ENCODE assay signal across 22 mouse cellular contexts in genomic region chr3:66101809-66102598, GRCm38 (mm10).
A peak's percentile ranks its signal among the peaks of the same experiment; 100 is the strongest.
DNase-seq lines count a peak whose midpoint lies in the region; ATAC-seq and TF ChIP-seq lines count a peak whose summit lies in the region.
"Had no signal": no experiment of that assay in that cellular context is flagged by ENCODE, and none has a peak within 500 bp of the region (broad histone marks: within the 10 kb centered on the region; RNA-seq: fewer than 3 reads in every experiment).

No protein-coding gene starts in this region.

- H3K9ac ChIP-seq in forebrain, embryonic 15.5 days (replicated peaks): no peak overlapping the region
- H3K9ac ChIP-seq in hindbrain, postnatal 0 days (replicated peaks; ENCODE audit: low read length): no peak overlapping the region
- no peak overlapping the region for H3K9ac ChIP-seq in midbrain, postnatal 0 days (replicated peaks; ENCODE audit: low read length, poor library complexity, severe bottlenecking)
- H3K9ac ChIP-seq: heart, embryonic 12.5 days; kidney, embryonic 15.5 days had no signal

- peaks cover 3% of the 10 kb centered on the region; the same call in 1 of the 2 replicates for H3K9me3 ChIP-seq in forebrain, embryonic 10.5 days
- H3K9me3 ChIP-seq in forebrain, embryonic 15.5 days: no peaks in the 10 kb centered on the region
- no peaks in the 10 kb centered on the region for H3K9me3 ChIP-seq in hindbrain, postnatal 0 days (ENCODE audit: low read length)
- H3K9me3 ChIP-seq in midbrain, postnatal 0 days (ENCODE audit: low read length): no peaks in the 10 kb centered on the region
- no peaks in the 10 kb centered on the region for H3K9me3 ChIP-seq in limb, embryonic 10.5 days (replicated peaks)
- H3K9me3 ChIP-seq: heart, embryonic 12.5 days; kidney, embryonic 15.5 days had no signal

- peak overlapping the region; percentile 76; the same call in 1 of the 2 replicates for H3K27ac ChIP-seq in forebrain, embryonic 10.5 days
- H3K27ac ChIP-seq in forebrain, embryonic 15.5 days (replicated peaks): peak overlapping the region; percentile 81
- no peak overlapping the region for H3K27ac ChIP-seq in hindbrain, postnatal 0 days
- no peak overlapping the region for H3K27ac ChIP-seq in midbrain, postnatal 0 days (ENCODE audit: low read depth, low read length)
- H3K27ac ChIP-seq in limb, embryonic 10.5 days: no peak overlapping the region
- H3K27ac ChIP-seq: kidney, embryonic 15.5 days; stomach, postnatal 0 days had no signal

- 57% methylated on average over 11 of the region's 11 CpGs for WGBS in forebrain, embryonic 10.5 days
- WGBS in forebrain, embryonic 15.5 days: 14% methylated on average over 11 of the region's 11 CpGs
- WGBS in hindbrain, postnatal 0 days: 66% methylated on average over 11 of the region's 11 CpGs
- 39% methylated on average over 11 of the region's 11 CpGs for WGBS in midbrain, postnatal 0 days
- 85% methylated on average over 11 of the region's 11 CpGs for WGBS in limb, embryonic 10.5 days

- H3K36me3 ChIP-seq in forebrain, embryonic 10.5 days (replicated peaks): no peaks in the 10 kb centered on the region
- no peaks in the 10 kb centered on the region for H3K36me3 ChIP-seq in forebrain, embryonic 15.5 days
- H3K36me3 ChIP-seq in hindbrain, postnatal 0 days (ENCODE audit: insufficient read depth, low read length): no peaks in the 10 kb centered on the region
- no peaks in the 10 kb centered on the region for H3K36me3 ChIP-seq in midbrain, postnatal 0 days (ENCODE audit: insufficient read depth, low read length)
- H3K36me3 ChIP-seq in limb, embryonic 10.5 days: no peaks in the 10 kb centered on the region
- H3K36me3 ChIP-seq: heart, embryonic 12.5 days; kidney, embryonic 15.5 days had no signal

- no peak overlapping the region for H3K4me2 ChIP-seq in forebrain, embryonic 15.5 days (replicated peaks)
- H3K4me2 ChIP-seq in hindbrain, postnatal 0 days (ENCODE audit: low read depth, low read length): no peak overlapping the region
- H3K4me2 ChIP-seq in midbrain, postnatal 0 days (ENCODE audit: low read depth, low read length, poor library complexity, severe bottlenecking): no peak overlapping the region
- H3K4me2 ChIP-seq: heart, embryonic 12.5 days; kidney, embryonic 15.5 days; liver, embryonic 11.5 days had no signal

- H3K4me1 ChIP-seq in forebrain, embryonic 10.5 days: peaks cover 21% of the 10 kb centered on the region
- H3K4me1 ChIP-seq in forebrain, embryonic 15.5 days: peaks cover 8% of the 10 kb centered on the region; the same call in 1 of the 2 replicates
- no peaks in the 10 kb centered on the region for H3K4me1 ChIP-seq in hindbrain, postnatal 0 days (ENCODE audit: insufficient read depth, low read length)
- no peaks in the 10 kb centered on the region for H3K4me1 ChIP-seq in midbrain, postnatal 0 days (ENCODE audit: insufficient read depth, low read length)
- H3K4me1 ChIP-seq in limb, embryonic 10.5 days: peaks cover 15% of the 10 kb centered on the region
- H3K4me1 ChIP-seq: heart, embryonic 12.5 days had no signal

- DNase-seq in forebrain, embryonic 10.5 days (ENCODE audit: extremely low spot score, low spot score): no peak
- no peak for DNase-seq in hindbrain, postnatal 0 days (ENCODE audit: low spot score)
- DNase-seq in midbrain, postnatal 0 days (ENCODE audit: low spot score): no peak
- DNase-seq in ovary, postnatal 10 days (ENCODE audit: low spot score): no peak
- no peak for DNase-seq in limb, embryonic 10.5 days (ENCODE audit: low spot score)
- DNase-seq in cerebellum, postnatal 10 days: no peak
- DNase-seq in urinary bladder, postnatal 25 days (ENCODE audit: low spot score): no peak
- DNase-seq: adrenal gland, postnatal 36 days; B cell, adult 2 months; cerebellum, postnatal 14 days; layer of hippocampus, postnatal 36 days; left cerebral cortex, postnatal 4 days; lung, adult 2 months; lung, postnatal 4 days; right cerebral cortex, postnatal 14 days; thymus, postnatal 25 days had no signal

- H3K4me3 ChIP-seq in forebrain, embryonic 10.5 days: no peak overlapping the region
- H3K4me3 ChIP-seq in forebrain, embryonic 15.5 days: no peak overlapping the region
- H3K4me3 ChIP-seq in hindbrain, postnatal 0 days (ENCODE audit: low read length): no peak overlapping the region
- no peak overlapping the region for H3K4me3 ChIP-seq in midbrain, postnatal 0 days (ENCODE audit: low read depth, low read length)
- no peak overlapping the region for H3K4me3 ChIP-seq in limb, embryonic 10.5 days
- H3K4me3 ChIP-seq: heart, embryonic 12.5 days; kidney, embryonic 15.5 days had no signal

- no peaks in the 10 kb centered on the region for H3K27me3 ChIP-seq in forebrain, embryonic 10.5 days (ENCODE audit: poor library complexity, severe bottlenecking)
- H3K27me3 ChIP-seq in forebrain, embryonic 15.5 days: no peaks in the 10 kb centered on the region
- no peaks in the 10 kb centered on the region for H3K27me3 ChIP-seq in hindbrain, postnatal 0 days (ENCODE audit: insufficient read depth, low read length)
- no peaks in the 10 kb centered on the region for H3K27me3 ChIP-seq in midbrain, postnatal 0 days (ENCODE audit: insufficient read depth, low read length)
- no peaks in the 10 kb centered on the region for H3K27me3 ChIP-seq in limb, embryonic 10.5 days (ENCODE audit: low read depth, poor library complexity, severe bottlenecking)
- H3K27me3 ChIP-seq: heart, embryonic 12.5 days; kidney, embryonic 15.5 days had no signal

- peak; percentile 96 for ATAC-seq in forebrain, embryonic 15.5 days (replicated peaks)
- peak; percentile 70; the same call in 1 of the 2 replicates for ATAC-seq in hindbrain, postnatal 0 days
- ATAC-seq in midbrain, postnatal 0 days (ENCODE audit: low FRiP score): peak; percentile 62
- ATAC-seq: intestine, embryonic 16.5 days had no signal

- TF ChIP-seq CTCF in hindbrain, postnatal 0 days (IDR thresholded peaks at IDR 0.05; ENCODE audit: low read depth): no peak
- TF ChIP-seq CTCF in midbrain, postnatal 0 days (IDR thresholded peaks at IDR 0.05): no peak

Comparison
In these comparisons a context has a peak if more than half of its experiments do, and no peak if none do; other contexts are left out.
1. H3K27ac ChIP-seq: peak in forebrain, embryonic 10.5 days (single experiment) and forebrain, embryonic 15.5 days (single experiment); none in hindbrain, postnatal 0 days (single experiment), midbrain, postnatal 0 days (single experiment) and limb, embryonic 10.5 days (single experiment).
2. Peak in every context shown above with its lines, with median percentiles within 50 percentile points of each other: ATAC-seq.